Mouse (Mus musculus) spleen, postnatal 14 days (tissue): ENCODE measurements around the gene Olfr1293-ps.

Experiments
- DNase-seq, 2 experiments: peaks; one replicate each; pipeline ENCODE4 v3.0.0; 2021 to 2022; ENCODE audit warnings: low spot score in 2 of 2

Gene Olfr1293-ps

DNA sequence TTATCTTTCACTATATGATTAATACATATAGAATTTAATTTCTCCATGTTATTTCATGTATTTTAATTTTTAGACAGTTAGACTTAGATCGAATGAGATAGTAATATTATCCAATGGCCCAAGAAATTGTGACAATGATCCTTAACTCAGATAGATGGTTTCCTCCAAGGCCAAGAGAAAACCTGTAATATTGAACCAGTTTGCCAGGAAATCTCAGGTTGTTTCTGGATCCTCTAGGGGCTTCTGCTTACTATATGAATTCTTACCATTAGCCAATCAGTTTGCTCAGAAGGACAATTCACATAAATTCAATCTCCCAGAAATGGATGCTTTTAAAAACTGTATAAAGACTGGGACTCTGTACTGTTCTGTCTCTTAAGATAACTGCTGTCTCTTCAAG lies at the start of gene Olfr1293-ps:
Gene Olfr1293-ps, plus strand, starts transcription at position 301 of the 400 bp plus-strand sequence.
- DNase-seq = no peak

DNA sequence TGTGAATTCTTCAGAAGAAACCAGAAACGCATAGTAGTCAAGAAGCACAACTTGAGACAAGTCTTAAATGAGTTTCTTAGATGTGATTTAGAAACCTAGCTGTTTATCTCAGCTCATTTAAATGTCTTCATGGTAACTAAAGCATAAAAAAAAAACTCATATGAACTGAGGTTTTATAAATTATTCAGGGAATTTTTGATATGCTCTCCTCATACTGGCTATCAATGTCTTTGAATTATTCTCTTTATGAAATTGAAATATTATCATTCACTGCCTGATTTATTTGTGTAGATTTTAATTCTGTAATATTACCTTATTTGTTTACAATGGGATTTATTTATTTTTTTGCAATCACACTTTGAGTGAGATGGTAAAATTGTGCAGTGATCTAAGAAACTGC lies 44.5 kb upstream of the Olfr1293-ps start, which contains the start of gene Olfr1289:
Gene Olfr1289, plus strand, starts transcription at position 301 of the 400 bp plus-strand sequence.
- no peak for DNase-seq

DNA sequence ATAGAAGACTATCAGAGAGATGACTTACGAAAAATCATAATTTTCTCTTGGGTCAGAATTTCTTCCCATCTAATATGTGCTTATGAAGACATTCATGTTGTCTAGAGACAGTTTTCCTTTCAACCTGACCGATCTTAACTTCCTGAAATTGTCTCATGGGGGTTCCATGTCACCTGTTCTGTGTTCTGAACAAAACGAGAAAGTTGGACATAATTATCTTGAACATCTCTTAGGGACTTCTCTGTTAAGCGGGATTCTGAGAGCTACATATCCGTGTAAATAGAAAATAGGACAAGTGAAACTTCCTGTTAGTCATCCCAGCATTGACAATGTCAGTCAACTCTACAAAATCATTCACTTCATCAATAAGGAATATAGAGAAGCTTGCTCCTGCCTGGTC lies 31.3 kb upstream of the Olfr1293-ps start, which contains the start of gene Olfr1290:
Gene Olfr1290, minus strand, starts transcription at position 101 of the 400 bp plus-strand sequence.
- no peak for DNase-seq

DNA sequence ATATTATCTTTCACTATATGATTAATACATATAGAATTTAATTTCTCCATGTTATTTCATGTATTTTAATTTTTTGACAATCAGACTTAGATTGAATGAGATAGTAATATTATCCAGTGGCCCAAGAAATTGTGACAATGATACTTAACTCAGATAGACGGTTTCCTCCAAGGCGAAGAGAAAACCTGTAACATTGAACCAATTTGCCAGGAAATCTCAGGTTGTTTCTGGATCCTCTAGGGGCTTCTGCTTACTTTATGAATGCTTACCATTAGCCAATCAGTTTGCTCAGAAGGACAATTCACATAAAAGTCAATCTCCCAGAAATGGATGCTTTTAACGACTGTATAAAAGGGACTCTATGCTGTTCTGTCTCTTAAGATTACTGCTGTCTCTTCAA lies 28.1 kb upstream of the Olfr1293-ps start, which contains the start of gene Olfr1291-ps1:
Gene Olfr1291-ps1, plus strand, starts transcription at position 301 of the 400 bp plus-strand sequence.
- no peak for DNase-seq

DNA sequence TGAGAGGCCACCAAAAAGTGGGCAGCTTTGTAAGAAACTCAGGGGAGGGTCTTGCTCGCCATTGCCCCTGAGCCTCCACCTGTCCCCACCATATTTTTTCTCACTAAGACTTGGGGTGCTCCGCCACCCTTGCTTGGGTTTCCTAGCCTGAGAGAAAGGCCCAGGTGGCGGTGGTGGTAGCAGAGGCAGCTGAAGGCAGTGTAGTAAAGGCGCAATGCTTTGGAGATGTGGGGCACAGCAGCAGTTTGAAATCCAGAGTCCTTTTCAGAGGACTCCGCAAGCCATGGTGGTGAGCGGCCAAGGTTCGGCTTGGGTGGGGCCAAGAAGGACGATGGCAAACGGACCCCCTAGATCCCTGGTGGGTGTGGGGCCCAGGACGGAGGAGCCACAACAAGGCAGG lies 7.6 kb upstream of the Olfr1293-ps start:
- DNase-seq = no peak

DNA sequence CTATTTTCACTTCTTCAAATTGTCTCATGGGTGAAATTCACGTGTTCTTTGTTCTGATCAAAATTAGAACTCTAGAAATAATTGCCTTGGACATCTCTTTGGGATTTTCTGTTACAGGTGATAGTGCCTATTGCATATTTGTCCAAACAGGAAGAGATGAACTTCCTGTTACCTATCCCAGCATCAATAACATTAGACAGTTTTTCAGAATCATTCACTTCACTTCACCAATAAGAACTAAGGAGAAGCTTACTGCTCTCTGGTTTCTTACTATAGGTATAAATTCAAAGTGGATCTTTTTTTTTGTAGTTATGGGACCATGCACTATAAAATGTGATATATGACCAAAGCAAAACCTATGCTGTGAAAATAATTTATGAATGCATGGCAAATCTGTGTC lies 15.2 kb downstream of the Olfr1293-ps start, which contains the start of gene Olfr1294:
Gene Olfr1294, minus strand, starts transcription at position 101 of the 400 bp plus-strand sequence.
- no peak for DNase-seq

DNA sequence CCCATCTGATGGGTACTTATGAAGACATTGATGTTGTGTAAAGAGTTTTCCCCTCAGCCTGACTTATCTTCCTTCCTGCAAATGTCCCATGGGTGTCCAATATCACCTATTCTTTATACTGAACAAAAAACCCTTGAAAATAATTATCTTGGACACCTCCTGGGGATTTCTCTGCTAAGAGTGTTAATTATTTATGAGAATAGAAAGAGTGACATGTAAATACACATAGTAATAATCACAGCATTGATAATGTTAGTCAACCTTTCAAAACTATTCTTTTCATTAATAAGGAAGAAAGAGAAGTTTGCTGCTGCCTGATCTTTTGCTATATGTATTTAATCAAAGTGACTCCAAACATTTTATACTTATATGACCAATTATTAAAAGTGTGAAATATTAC lies 44.6 kb downstream of the Olfr1293-ps start, which contains the start of gene Olfr1295:
Gene Olfr1295, minus strand, starts transcription at position 101 of the 400 bp plus-strand sequence.
- DNase-seq = no peak
